Mouse (Mus musculus) c-Kit-positive CD71-negative TER-119-negative erythroid progenitor cells, embryonic 14.5 days (primary cell): Measurements from ENCODE around the gene Dmrta2.
A peak's percentile ranks its signal among the peaks of the same experiment; 100 is the strongest.

Source experiments
- DNase-seq: peaks from one replicate; pipeline ENCODE4 v3.0.0-alpha.2; 2013; ENCODE audit warnings: low read depth

Dmrta2 gene

DNA sequence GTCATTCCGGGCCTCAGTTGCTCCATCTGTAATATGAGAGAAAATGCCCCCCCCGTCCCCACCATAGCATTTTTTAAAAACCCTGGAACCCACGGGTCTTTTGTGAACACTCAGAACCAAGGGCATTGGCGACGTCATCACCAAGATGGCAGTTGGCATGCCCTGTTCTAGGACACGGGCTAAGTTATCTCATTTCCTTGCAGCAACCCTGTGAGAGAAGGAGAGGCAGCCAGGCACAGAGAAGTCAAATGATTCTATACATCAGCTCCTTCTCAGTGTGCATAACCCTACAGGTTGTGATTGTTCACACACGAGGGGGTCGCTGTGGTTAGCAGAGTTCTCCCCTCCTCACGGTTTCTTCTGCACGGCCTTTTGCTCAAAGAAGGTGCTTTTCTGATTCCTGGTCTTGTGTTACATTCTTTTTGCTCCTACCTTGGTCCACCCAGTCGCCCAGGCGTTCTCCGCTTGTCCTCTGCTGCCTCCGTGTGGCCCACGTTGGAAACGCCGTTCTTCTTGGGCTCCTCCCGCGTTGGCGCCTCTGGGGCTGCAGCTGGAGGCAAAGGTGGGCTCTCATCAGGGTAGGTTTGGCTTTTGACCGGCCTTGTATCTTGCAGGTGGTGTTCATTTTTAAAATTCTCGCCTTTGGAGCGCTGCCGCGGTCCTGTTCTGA is 44.2 kb downstream of the Dmrta2 start:
- peak; percentile 63 for DNase-seq

DNA sequence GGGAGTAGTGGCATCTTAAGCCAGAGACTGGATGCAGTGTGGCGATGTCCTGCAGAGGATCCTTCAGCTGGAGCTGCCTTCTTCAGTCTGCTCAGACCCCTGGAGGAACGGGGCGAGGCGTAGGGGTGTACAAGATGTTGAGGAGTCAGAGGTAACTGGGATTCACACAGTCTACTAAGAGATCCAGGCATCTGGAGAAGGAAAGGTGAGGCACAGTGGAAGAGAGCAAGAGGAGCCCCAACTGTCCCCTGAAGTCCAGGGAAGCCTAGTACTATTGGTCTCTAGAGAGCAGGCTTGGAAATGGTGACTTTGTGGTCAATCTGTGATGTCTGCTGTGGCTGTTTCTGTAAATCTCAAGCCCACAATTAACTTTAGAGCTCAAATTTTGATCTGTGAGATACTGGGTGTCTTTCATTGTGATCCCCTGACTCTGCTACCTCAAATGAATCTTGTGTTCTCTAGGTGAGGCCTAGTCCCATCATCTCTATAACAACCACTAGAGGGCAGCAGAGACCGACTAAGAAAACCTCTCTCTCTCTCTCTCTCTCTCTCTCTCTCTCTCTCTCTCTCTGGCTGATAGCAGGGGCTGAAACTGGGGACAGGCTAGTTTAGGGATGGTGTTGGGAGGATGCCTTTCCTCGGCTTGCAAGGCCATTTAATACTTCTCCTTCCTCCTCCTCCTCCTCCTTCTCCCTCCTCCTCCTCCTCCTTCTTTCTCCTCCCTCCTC is 50.8 kb downstream of the Dmrta2 start:
- DNase-seq, result peak; percentile 44

DNA sequence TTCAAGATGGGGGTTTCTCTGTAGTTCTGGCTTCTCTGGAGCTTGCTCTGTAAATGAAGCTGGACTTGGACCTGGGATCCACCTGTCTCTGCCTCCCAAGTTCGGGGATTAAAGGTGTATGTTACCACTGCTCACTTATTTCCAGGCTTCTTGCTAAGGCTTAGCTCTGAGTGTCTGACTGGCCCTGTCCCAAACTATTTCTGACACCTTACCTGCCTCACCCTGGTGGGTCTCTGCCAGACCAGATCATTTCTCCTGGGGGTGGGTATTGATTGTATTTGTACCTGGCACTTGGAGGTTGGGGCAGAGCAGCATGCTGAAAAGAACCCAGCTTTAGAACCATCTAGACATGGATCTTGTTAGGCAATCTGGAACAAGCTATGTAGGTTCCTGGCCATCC is 51.6 kb downstream of the Dmrta2 start:
- DNase-seq, result no peak
